31 mouse cellular contexts compared by ENCODE assay signal in genomic region chr6:10943545-10943944, GRCm38 (mm10).
"Had no signal": no experiment of that assay in that cellular context is flagged by ENCODE, and none has a peak within 500 bp of the region (broad histone marks: within the 10 kb centered on the region; RNA-seq: fewer than 3 reads in every experiment).

No protein-coding gene starts in this region.

- ATAC-seq: liver, embryonic 12.5 days; liver, postnatal 0 days; lung, postnatal 0 days; midbrain, embryonic 13.5 days; midbrain, embryonic 15.5 days; midbrain, embryonic 16.5 days had no signal

- H3K27ac ChIP-seq: left cerebral cortex, adult 2 months; limb, embryonic 10.5 days; limb, embryonic 12.5 days; limb, embryonic 13.5 days; limb, embryonic 15.5 days; liver, embryonic 12.5 days; liver, embryonic 13.5 days; liver, embryonic 14.5 days; liver, embryonic 15.5 days; lung, embryonic 15.5 days; macrophage; midbrain, embryonic 10.5 days; midbrain, embryonic 12.5 days; midbrain, embryonic 13.5 days; midbrain, embryonic 15.5 days had no signal

- H3K36me3 ChIP-seq: limb, embryonic 10.5 days; limb, embryonic 12.5 days; limb, embryonic 13.5 days; limb, embryonic 15.5 days; liver, embryonic 12.5 days; liver, embryonic 13.5 days; liver, embryonic 15.5 days; lung, embryonic 15.5 days; midbrain, embryonic 10.5 days; midbrain, embryonic 12.5 days; midbrain, embryonic 13.5 days; midbrain, embryonic 15.5 days had no signal

- H3K9ac ChIP-seq: limb, embryonic 12.5 days; limb, embryonic 13.5 days; limb, embryonic 15.5 days; liver, embryonic 12.5 days; liver, embryonic 13.5 days; liver, embryonic 14.5 days; liver, embryonic 15.5 days; liver, postnatal 0 days; lung, embryonic 14.5 days; lung, embryonic 15.5 days; midbrain, embryonic 12.5 days; midbrain, embryonic 13.5 days; midbrain, embryonic 15.5 days had no signal

- H3K4me3 ChIP-seq: left cerebral cortex, adult 2 months; limb, embryonic 10.5 days; limb, embryonic 12.5 days; limb, embryonic 13.5 days; limb, embryonic 15.5 days; liver, embryonic 12.5 days; liver, embryonic 13.5 days; liver, embryonic 15.5 days; lung, embryonic 15.5 days; megakaryocyte, embryonic 14.5 days; midbrain, embryonic 10.5 days; midbrain, embryonic 12.5 days; midbrain, embryonic 13.5 days; midbrain, embryonic 15.5 days; myocyte had no signal

- H3K4me2 ChIP-seq: limb, embryonic 12.5 days; limb, embryonic 13.5 days; limb, embryonic 15.5 days; liver, embryonic 11.5 days; liver, embryonic 12.5 days; liver, embryonic 13.5 days; liver, embryonic 15.5 days; lung, embryonic 14.5 days; lung, embryonic 15.5 days; midbrain, embryonic 11.5 days; midbrain, embryonic 12.5 days; midbrain, embryonic 13.5 days; midbrain, embryonic 15.5 days had no signal

- H3K4me1 ChIP-seq: limb, embryonic 10.5 days; limb, embryonic 12.5 days; limb, embryonic 13.5 days; limb, embryonic 15.5 days; liver, embryonic 12.5 days; liver, embryonic 13.5 days; liver, embryonic 15.5 days; lung, embryonic 15.5 days; midbrain, embryonic 10.5 days; midbrain, embryonic 12.5 days; midbrain, embryonic 13.5 days; midbrain, embryonic 15.5 days had no signal

- H3K27me3 ChIP-seq: limb, embryonic 12.5 days; limb, embryonic 13.5 days; limb, embryonic 15.5 days; liver, embryonic 12.5 days; liver, embryonic 13.5 days; liver, embryonic 15.5 days; lung, embryonic 15.5 days; megakaryocyte, embryonic 14.5 days; midbrain, embryonic 12.5 days; midbrain, embryonic 13.5 days; midbrain, embryonic 15.5 days had no signal

- H3K9me3 ChIP-seq: limb, embryonic 10.5 days; limb, embryonic 12.5 days; limb, embryonic 13.5 days; limb, embryonic 15.5 days; liver, embryonic 12.5 days; liver, embryonic 13.5 days; liver, embryonic 15.5 days; lung, embryonic 15.5 days; megakaryocyte, embryonic 14.5 days; midbrain, embryonic 10.5 days; midbrain, embryonic 12.5 days; midbrain, embryonic 13.5 days; midbrain, embryonic 15.5 days had no signal

- DNase-seq: left cerebral cortex, postnatal 4 days; liver; liver, embryonic 13.5 days; liver, postnatal 0 days; lung, adult 18-20 months; lung, adult 2 months; lung, embryonic 14.5 days; lung, postnatal 10 days; lung, postnatal 36 days; lung, postnatal 4 days; midbrain, embryonic 14.5 days had no signal
